Mouse (Mus musculus) limb, embryonic 13.5 days (tissue): ENCODE results near the gene Phlpp2. TPM values are rescaled to one million over a fixed set of nuclear protein-coding genes. Genes with fewer than 3 reads are reported as not detected.

Experiments
- ATAC-seq: fragments of 200-750 bp; cut with Nextera tagmentation; 2 replicates; pipeline ENCODE4 v1.8.0; 2017; ENCODE audit warnings: low read depth, moderate number of reproducible peaks, moderate TSS enrichment; ENCODE audit not compliant: low FRiP score
- H3K27ac ChIP-seq: fragments of 300-500 bp; sonication (generic); 2 replicates; pipeline ENCODE4 v1.5.1; 2015; ENCODE audit warnings: inconsistent platforms, mild to moderate bottlenecking, moderate library complexity
- H3K27me3 ChIP-seq: fragments of 300-500 bp; sonication (generic); 2 replicates; pipeline ENCODE4 v1.6.1; 2015; ENCODE audit warnings: mild to moderate bottlenecking, inconsistent platforms
- H3K36me3 ChIP-seq: fragments of 300-500 bp; sonication (generic); 2 replicates; pipeline ENCODE4 v1.6.1; 2015; ENCODE audit warnings: inconsistent platforms, mild to moderate bottlenecking, moderate library complexity
- H3K4me1 ChIP-seq: fragments of 300-500 bp; sonication (generic); 2 replicates; pipeline ENCODE4 v1.6.1; 2015; ENCODE audit warnings: inconsistent platforms
- H3K4me2 ChIP-seq: fragments of 300-500 bp; sonication (generic); replicated peaks from 2 replicates; pipeline ENCODE4 v1.6.1; 2015; ENCODE audit warnings: inconsistent platforms, mild to moderate bottlenecking, moderate library complexity
- H3K4me3 ChIP-seq: fragments of 300-500 bp; sonication (generic); 2 replicates; pipeline ENCODE4 v1.5.1; 2015; ENCODE audit warnings: moderate library complexity, mild to moderate bottlenecking, inconsistent platforms
- H3K9ac ChIP-seq: fragments of 300-500 bp; sonication (generic); 2 replicates; pipeline ENCODE4 v1.6.1; 2015; ENCODE audit warnings: mild to moderate bottlenecking, inconsistent platforms
- H3K9me3 ChIP-seq: fragments of 300-500 bp; sonication (generic); 2 replicates; pipeline ENCODE4 v1.6.1; 2016; ENCODE audit warnings: inconsistent platforms
- whole genome bisulfite sequencing: fragments of 180-500 bp; shearing (Covaris S2); methylation state at CpG from one replicate; pipeline ENCODE4 v1.1.7; 2015; 5-methylcytosine and 5-hydroxymethylcytosine counted together
- polyA plus RNA-seq: library from polyadenylated mRNA; unstranded; fragments of >200 nt; fragmentation: Nextera tagmentation; extraction: Ambion mirVana; gene quantifications from 2 replicates; pipeline ENCODE4 v1.2.1, GENCODE M21; 2015

Gene Phlpp2
- polyA plus RNA-seq, 1 experiment from 2014 or later = 4.2 TPM

DNA sequence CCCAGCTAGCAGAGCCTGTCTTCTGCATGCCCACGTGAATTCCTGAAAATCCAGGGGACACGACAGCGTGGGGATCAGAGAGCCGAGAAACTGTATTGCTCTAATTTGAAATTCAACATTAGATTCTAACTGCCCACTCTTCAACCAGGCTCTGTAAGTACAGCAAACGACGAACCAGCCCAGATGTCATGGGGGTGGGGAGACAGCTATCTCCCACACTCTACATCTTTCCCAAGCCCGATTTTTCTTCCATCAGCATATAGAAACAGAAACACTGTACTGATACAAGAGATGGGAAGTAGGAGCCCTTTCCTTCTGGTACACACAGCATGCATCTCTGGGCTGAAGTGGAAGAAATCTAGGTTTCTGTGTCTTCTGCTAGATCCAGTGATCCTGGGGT lies 83.8 kb downstream of the Phlpp2 start:
- peaks cover 14% of the 10 kb centered on the region for H3K4me1 ChIP-seq
- H3K4me2 ChIP-seq = no peak overlapping the region
- H3K27me3 ChIP-seq = peaks cover 73% of the 10 kb centered on the region
- no peak overlapping the region for H3K4me3 ChIP-seq
- H3K36me3 ChIP-seq = no peaks in the 10 kb centered on the region
- no peak for ATAC-seq
- no peak overlapping the region for H3K9ac ChIP-seq
- WGBS = 74% methylated on average over 7 of the region's 7 CpGs
- H3K27ac ChIP-seq = no peak overlapping the region
- H3K9me3 ChIP-seq = no peaks in the 10 kb centered on the region

DNA sequence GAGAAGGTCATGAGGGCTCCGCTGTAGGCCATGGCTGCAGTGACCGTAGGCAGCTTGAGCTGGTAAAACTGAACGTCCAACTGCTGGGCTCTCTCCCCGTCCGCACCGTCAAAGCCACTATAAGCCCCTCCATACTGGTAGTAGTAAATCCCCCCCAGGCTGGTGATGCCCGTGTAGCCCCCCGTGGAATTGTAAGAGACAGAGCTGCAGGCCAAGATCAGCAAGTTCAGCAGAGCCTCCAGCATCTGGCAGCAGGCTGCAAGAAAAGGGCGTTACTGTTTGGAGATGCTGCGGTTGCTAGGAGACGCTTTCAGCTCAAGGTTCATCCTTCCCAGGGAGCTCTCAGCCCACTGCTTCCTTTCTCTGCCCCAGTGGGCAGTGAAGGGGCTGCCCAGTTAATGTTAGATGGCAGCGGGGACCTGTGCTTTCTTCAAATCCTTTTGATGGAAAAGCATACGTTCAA lies 86.2 kb downstream of the Phlpp2 start:
- no peaks in the 10 kb centered on the region for H3K36me3 ChIP-seq
- WGBS = 56% methylated on average over 13 of the region's 13 CpGs
- peaks cover 55% of the 10 kb centered on the region for H3K27me3 ChIP-seq
- no peak overlapping the region for H3K27ac ChIP-seq
- no peaks in the 10 kb centered on the region for H3K9me3 ChIP-seq
- ATAC-seq = no peak
- peaks cover 14% of the 10 kb centered on the region for H3K4me1 ChIP-seq
- no peak overlapping the region for H3K9ac ChIP-seq
- H3K4me3 ChIP-seq = no peak overlapping the region
- H3K4me2 ChIP-seq = no peak overlapping the region

DNA sequence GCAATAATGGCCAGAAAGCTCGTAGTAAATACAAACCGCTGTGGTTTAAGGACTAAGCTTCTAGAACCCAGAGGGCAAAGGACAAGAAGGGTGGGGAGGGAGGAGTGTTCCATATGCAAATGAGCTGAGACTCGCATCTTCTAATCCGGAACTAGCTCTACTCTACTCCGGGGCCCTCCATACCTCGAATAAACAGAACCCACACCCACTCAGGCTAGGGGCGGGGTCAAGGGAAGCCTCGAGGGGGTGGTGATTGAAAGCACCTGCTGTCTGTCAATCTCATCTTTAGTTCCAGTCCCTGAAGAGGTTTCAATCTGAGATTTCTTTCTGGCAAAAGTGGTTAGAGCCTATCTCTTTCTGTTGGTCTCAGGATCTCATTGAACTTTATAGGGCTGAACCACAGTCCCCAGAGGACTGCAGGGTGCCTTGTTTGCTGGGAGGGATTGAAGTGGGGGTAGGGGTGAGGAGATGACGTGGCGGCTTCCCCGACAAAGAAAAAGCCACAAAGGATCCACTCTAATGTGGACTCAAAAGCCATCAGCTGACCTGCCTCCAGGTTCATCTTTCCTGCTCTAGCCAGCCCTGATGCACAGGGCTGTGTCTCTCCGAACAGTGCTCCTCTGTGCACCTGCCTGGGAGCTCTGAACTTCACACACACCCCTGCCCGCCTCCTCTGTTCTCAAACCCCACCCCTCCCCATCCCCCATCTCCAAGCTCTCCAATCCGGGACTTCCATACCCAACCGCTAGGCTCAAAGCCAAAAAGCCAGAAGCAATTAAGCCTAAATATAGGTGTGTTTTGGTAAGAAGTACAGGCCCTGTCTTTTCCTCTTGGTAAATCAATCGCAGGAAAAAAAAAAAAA lies 89.1 kb downstream of the Phlpp2 start:
- 6% methylated on average over 16 of the region's 16 CpGs for WGBS
- no peaks in the 10 kb centered on the region for H3K9me3 ChIP-seq

DNA sequence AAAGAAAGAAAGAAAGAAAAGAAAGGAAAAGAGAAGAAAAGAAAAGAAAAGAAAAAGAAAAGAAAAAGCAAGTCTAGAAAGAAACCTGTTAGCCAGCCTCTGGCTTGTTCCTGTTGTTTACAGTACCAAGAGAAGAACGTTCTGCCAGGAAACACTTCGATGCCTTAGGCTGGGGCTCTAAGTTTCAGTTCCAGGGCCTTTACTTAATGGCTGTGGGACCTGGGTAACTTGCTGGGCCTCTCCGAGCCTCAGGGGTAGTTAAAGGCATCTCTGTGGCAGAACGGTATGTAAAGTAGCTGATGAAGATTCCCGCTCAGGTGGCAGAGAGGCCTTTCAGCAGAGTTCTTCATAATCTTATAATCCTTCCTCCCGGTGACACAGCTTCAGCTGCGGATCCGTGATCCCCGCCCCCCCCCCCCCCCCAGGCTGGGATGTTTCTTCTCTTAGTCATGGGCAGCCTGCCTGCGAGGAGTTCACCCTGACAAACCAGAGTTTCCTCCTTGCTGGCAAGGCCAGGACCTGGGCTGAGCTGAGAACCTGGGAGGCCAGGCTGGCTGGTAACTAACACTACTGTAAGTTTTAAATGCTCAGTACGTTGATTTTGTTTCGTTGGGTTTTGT lies 89.8 kb downstream of the Phlpp2 start:
- Histone ChIP-seq H3K4me2 (peak overlapping the region; percentile 38; the same call in 1 of the 2 replicates), H3K4me1 (peaks cover 23% of the 10 kb centered on the region), H3K9me3 (no peaks in the 10 kb centered on the region), H3K9ac (no peak overlapping the region), H3K4me3 (no peak overlapping the region), H3K27me3 (peaks cover 57% of the 10 kb centered on the region), H3K27ac (peak overlapping the region; percentile 15; the same call in 1 of the 2 replicates), H3K36me3 (no peaks in the 10 kb centered on the region)
- WGBS = 34% methylated on average over 10 of the region's 12 CpGs
- ATAC-seq = no peak

More for the DNA sequence above, 89.1 kb downstream of the Phlpp2 start:
- H3K4me1 ChIP-seq = peaks cover 22% of the 10 kb centered on the region
- H3K27ac ChIP-seq = no peak overlapping the region
- no peak overlapping the region for H3K9ac ChIP-seq
- H3K36me3 ChIP-seq = no peaks in the 10 kb centered on the region
- ATAC-seq = peak; percentile 51; the same call in 1 of the 2 replicates
- peaks cover 57% of the 10 kb centered on the region for H3K27me3 ChIP-seq
- no peak overlapping the region for H3K4me3 ChIP-seq
- H3K4me2 ChIP-seq = peak overlapping the region; percentile 47

DNA sequence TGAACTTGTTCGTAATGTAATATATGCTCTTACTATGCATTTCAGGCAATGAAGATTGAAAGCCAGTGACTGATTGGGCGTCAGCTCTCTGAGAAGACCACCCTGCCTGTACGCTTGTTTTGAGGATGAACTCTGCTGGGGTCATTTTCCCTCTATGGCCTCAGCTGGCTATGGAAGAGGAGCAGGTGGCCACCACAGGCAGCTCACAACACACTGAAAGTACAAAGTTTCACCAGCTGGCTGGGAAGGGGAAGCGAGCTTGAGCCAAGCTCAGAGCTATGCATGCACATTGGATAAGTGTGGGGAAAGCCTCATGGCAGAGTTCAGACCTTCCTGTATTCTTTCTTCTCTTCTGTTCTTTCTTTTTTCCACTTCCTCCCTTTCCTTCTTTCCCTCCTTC lies 90.8 kb downstream of the Phlpp2 start:
- Histone ChIP-seq H3K4me1 (peaks cover 26% of the 10 kb centered on the region), H3K9me3 (no peaks in the 10 kb centered on the region), H3K36me3 (no peaks in the 10 kb centered on the region), H3K4me2 (no peak overlapping the region), H3K27ac (no peak overlapping the region), H3K9ac (no peak overlapping the region), H3K4me3 (no peak overlapping the region), H3K27me3 (peaks cover 56% of the 10 kb centered on the region)
- no peak for ATAC-seq
- 82% methylated on average over 4 of the region's 4 CpGs for WGBS

DNA sequence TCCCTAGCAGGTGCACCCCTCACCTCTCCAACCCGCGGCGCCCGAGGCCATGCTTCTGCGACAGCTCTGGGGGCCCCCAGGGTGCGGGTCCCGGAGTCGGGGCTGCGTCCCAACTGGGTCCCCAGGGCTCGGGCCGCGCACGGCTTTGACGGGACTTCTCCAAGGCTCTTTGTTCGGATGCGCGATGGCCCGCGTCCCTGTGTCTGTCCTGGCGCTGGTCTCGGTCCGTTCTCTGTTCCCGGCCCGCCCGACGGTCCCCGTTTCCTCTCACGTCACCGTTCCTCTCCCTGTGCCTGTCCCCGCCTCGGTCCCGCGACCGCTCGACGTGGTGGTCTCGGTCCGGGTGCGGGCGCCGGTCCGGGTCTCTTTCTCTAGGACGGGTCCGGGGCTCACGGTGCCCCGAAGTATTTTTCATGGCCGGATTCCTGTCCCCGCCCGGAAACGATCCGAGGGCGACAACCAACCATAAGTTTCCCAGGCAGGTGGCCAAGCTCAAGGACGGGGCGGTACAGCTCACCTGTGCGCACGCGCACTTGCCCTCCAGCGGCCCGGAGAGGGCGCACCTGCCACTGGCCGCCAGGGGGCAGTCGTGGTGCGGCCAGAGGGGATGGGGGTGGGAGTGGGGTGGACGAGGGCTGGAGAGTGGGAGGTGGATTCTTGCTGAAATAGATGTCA lies 93.5 kb downstream of the Phlpp2 start, which contains the start of gene Marveld3:
Gene Marveld3 (minus strand): TSS at position 511 of the 675 bp plus-strand sequence.
- 4% methylated on average over 64 of the region's 64 CpGs for WGBS
- peak within 1 kb of the TSS; percentile 70 for H3K4me2 ChIP-seq
- H3K36me3 ChIP-seq = no peaks in the 10 kb centered on the region
- no peak within 1 kb of the TSS for H3K27ac ChIP-seq
- H3K4me1 ChIP-seq = peaks cover 26% of the 10 kb centered on the region
- ATAC-seq = no peak
- H3K27me3 ChIP-seq = peaks cover 49% of the 10 kb centered on the region
- peak within 1 kb of the TSS; percentile 41 for H3K4me3 ChIP-seq
- no peak within 1 kb of the TSS for H3K9ac ChIP-seq
- no peaks in the 10 kb centered on the region for H3K9me3 ChIP-seq

DNA sequence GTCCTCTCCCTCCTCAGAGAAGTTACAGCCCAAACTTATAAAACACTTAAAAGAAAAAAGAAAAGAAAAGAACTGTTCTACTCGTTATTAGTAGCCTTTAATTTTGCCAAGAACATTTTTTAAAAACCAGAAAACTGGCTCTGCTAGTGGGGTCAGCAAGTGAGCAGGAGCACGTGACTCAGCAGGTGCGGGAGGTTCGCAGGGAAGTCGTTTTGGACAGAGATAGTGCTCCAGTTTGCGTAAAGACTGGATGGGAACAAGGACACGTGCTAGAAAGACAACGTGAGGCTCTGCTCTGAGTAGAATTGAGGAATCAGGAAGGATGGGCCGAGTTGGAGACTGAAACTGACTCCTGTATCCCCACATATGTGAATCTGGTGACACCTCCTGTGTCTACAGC lies 94.6 kb downstream of the Phlpp2 start:
- no peak overlapping the region for H3K4me2 ChIP-seq
- H3K36me3 ChIP-seq = no peaks in the 10 kb centered on the region
- H3K27ac ChIP-seq = no peak overlapping the region
- ATAC-seq = no peak
- H3K4me3 ChIP-seq = no peak overlapping the region
- H3K9me3 ChIP-seq = no peaks in the 10 kb centered on the region
- H3K9ac ChIP-seq = no peak overlapping the region
- H3K27me3 ChIP-seq = peaks cover 49% of the 10 kb centered on the region
- 68% methylated on average over 9 of the region's 9 CpGs for WGBS
- peaks cover 15% of the 10 kb centered on the region for H3K4me1 ChIP-seq

DNA sequence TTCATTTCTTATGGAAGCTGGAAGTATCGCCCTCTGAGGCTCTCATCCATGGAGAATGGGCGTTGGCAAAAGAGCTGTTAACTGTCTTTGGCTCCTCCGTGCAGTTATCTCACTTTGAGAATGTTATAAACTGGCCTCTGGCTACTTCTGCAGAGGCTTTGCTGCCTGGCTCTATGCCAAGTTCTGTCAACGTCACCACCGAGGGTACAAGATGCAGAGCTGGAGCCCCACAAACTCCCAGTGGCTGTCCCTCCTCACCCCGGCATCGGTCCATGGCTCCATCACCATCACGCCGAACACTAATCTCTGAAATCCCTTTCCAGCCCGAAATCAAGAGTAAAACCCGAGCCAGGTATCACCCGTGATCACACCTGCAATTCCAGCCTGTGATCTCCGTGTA lies 95.1 kb downstream of the Phlpp2 start:
- H3K4me3 ChIP-seq = no peak overlapping the region
- peaks cover 52% of the 10 kb centered on the region for H3K27me3 ChIP-seq
- WGBS = 64% methylated on average over 13 of the region's 13 CpGs
- no peaks in the 10 kb centered on the region for H3K36me3 ChIP-seq
- H3K27ac ChIP-seq = no peak overlapping the region
- no peak overlapping the region for H3K9ac ChIP-seq
- peaks cover 12% of the 10 kb centered on the region for H3K4me1 ChIP-seq
- ATAC-seq = no peak
- H3K4me2 ChIP-seq = no peak overlapping the region
- H3K9me3 ChIP-seq = no peaks in the 10 kb centered on the region

DNA sequence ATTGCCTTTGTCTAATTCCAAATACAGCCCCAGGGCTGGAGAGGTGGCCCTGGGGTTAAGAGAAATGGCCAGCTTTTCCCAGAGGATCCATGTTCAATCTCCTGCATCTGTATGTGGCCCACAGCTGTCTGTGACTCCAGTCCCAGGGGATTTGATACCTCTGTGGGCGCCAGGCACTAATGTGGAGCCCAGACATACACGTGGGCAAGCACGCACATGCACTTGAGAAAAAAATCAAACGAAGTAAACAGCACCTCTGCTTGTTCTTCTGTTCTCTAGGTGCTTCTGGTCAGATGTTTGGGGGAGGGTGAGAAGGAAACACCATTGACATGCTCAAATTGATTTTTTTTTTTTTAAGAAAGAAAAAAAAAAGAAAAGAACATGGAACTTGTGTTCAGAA lies 95.8 kb downstream of the Phlpp2 start:
- no peak overlapping the region for H3K9ac ChIP-seq
- H3K27me3 ChIP-seq = peaks cover 56% of the 10 kb centered on the region
- H3K27ac ChIP-seq = no peak overlapping the region
- ATAC-seq = no peak
- no peaks in the 10 kb centered on the region for H3K9me3 ChIP-seq
- no peaks in the 10 kb centered on the region for H3K36me3 ChIP-seq
- peaks cover 12% of the 10 kb centered on the region for H3K4me1 ChIP-seq
- H3K4me3 ChIP-seq = no peak overlapping the region
- H3K4me2 ChIP-seq = no peak overlapping the region
- WGBS = 62% methylated on average over 4 of the region's 4 CpGs

DNA sequence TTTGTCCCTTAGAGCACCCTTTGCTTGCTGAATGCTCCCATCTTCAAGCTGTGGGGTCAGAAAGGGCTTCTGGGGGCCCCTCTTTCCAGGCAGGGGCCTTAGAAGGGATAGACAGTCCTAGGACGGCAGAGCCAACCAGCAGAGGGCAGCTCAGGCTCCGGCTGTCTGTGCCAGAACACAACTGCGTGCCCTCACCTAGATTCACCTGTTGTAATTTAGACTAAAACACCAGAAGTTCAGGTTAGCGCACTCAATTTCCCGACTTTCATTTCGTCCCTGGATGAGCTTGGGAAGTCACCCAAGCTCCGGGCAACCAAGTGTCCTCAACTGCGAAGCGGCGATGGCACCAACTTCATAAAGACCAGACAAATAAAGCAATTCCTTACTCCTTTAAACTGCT lies 100.5 kb downstream of the Phlpp2 start:
- no peak overlapping the region for H3K4me3 ChIP-seq
- H3K9ac ChIP-seq = no peak overlapping the region
- peaks cover 24% of the 10 kb centered on the region for H3K27me3 ChIP-seq
- H3K4me2 ChIP-seq = no peak overlapping the region
- ATAC-seq = no peak
- 50% methylated on average over 10 of the region's 10 CpGs for WGBS
- H3K36me3 ChIP-seq = no peaks in the 10 kb centered on the region
- H3K9me3 ChIP-seq = no peaks in the 10 kb centered on the region
- no peaks in the 10 kb centered on the region for H3K4me1 ChIP-seq
- no peak overlapping the region for H3K27ac ChIP-seq

DNA sequence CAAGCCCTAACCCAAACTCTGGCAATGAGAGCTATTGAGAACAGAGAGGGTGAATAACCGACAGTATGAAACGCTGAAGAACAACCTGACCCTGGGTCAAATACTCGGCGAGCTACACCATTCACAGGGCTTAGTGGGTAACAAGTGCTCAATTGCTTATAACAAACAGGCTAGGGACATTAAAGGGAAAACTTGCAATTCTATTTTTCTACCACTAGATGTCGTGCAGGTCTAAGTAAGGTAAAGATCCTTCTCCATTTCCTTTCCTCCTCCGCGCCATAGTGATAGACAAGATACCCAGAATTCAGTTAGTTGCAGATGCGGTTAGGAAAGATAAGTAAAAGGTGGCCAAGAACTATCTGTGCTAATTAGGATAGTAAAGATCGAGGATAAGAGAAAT lies 102.0 kb downstream of the Phlpp2 start:
- Histone ChIP-seq H3K4me1 (no peaks in the 10 kb centered on the region), H3K9ac (no peak overlapping the region), H3K4me3 (no peak overlapping the region), H3K4me2 (no peak overlapping the region), H3K36me3 (no peaks in the 10 kb centered on the region), H3K9me3 (0 out of 2 replicates have a peak, but pooled peaks cover 4% of the 10 kb centered on the region), H3K27ac (no peak overlapping the region), H3K27me3 (peaks cover 21% of the 10 kb centered on the region)
- 9% methylated on average over 9 of the region's 9 CpGs for WGBS
- ATAC-seq = no peak

DNA sequence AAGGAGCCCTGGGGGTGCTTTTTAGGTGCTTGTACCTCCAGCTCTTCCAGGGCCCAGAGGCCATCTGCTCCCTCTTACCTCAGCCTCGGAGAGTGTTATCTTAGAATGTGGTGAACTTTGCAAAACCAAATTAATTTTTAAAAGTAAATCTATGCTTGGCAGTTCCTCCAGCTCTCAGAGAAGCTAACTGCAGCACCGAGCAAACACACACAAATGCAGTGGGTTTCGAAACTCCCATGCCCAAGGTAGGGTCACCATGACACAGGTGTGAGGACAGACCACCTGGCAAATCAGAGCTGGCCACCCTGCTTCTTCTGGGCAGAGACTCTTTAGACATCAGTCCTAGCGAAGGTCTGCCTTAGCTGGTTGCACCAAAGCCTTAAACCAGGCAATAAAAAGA lies 104.6 kb downstream of the Phlpp2 start:
- Histone ChIP-seq H3K9me3 (peaks cover 13% of the 10 kb centered on the region; the same call in 1 of the 2 replicates), H3K4me2 (no peak overlapping the region), H3K36me3 (no peaks in the 10 kb centered on the region), H3K27ac (no peak overlapping the region), H3K4me3 (no peak overlapping the region), H3K4me1 (no peaks in the 10 kb centered on the region), H3K9ac (no peak overlapping the region), H3K27me3 (peaks cover 21% of the 10 kb centered on the region)
- 74% methylated on average over 4 of the region's 4 CpGs for WGBS
- ATAC-seq = no peak
